Mouse (Mus musculus) stomach, embryonic 16.5 days (tissue): ENCODE measurements around the gene Pkp4. TPM values are rescaled to one million over a fixed set of nuclear protein-coding genes. Genes with fewer than 3 reads are reported as not detected.
"Not testable (repeated sequence)": the region's sequence is repeated elsewhere in the genome, so short reads cannot be mapped to it uniquely, and the experiment has no call there.

Source experiments
- ATAC-seq: fragments of 200-750 bp; cut with Nextera tagmentation; 2 replicates; pipeline ENCODE4 v1.8.0; 2017; ENCODE audit warnings: moderate number of reproducible peaks, moderate TSS enrichment; ENCODE audit not compliant: insufficient read depth, low FRiP score
- H3K27ac ChIP-seq: fragments of 300-500 bp; sonication (generic); 2 replicates; pipeline ENCODE4 v1.5.1; 2014; ENCODE audit warnings: low read length
- H3K27me3 ChIP-seq: fragments of 300-500 bp; sonication (generic); 2 replicates; pipeline ENCODE4 v1.6.1; 2014; ENCODE audit warnings: low read length, control low read depth, mixed read lengths; ENCODE audit not compliant: control insufficient read depth, insufficient read depth
- H3K36me3 ChIP-seq: fragments of 300-500 bp; sonication (generic); 2 replicates; pipeline ENCODE4 v1.6.1; 2014; ENCODE audit warnings: low read length; ENCODE audit not compliant: control insufficient read depth, insufficient read depth
- H3K4me1 ChIP-seq: fragments of 300-500 bp; sonication (generic); 2 replicates; pipeline ENCODE4 v1.6.1; 2014; ENCODE audit warnings: low read length, control low read depth, mixed read lengths; ENCODE audit not compliant: control insufficient read depth, insufficient read depth
- H3K4me2 ChIP-seq: fragments of 300-500 bp; sonication (generic); 2 replicates; pipeline ENCODE4 v1.6.1; 2014; ENCODE audit warnings: low read depth, low read length, mixed read lengths
- H3K4me3 ChIP-seq: fragments of 300-500 bp; sonication (generic); replicated peaks from 2 replicates; pipeline ENCODE4 v1.5.1; 2014; ENCODE audit warnings: mild to moderate bottlenecking, low read length
- H3K9ac ChIP-seq: fragments of 300-500 bp; sonication (generic); 2 replicates; pipeline ENCODE4 v1.6.1; 2014; ENCODE audit warnings: low read length
- H3K9me3 ChIP-seq: fragments of 300-500 bp; sonication (generic); replicated peaks from 2 replicates; pipeline ENCODE4 v1.6.1; 2016; ENCODE audit warnings: low read length, control low read depth; ENCODE audit not compliant: control insufficient read depth
- WGBS: fragments of 180-500 bp; shearing (Covaris S2); extraction: QIAGEN DNeasy Blood & Tissue Kit; methylation state at CpG from one replicate; pipeline ENCODE4 v1.1.7; 2014; 5-methylcytosine and 5-hydroxymethylcytosine counted together
- polyA plus RNA-seq: library from polyadenylated mRNA; unstranded; fragments of >200 nt; fragmentation: Nextera tagmentation; extraction: Ambion mirVana; gene quantifications from 2 replicates; pipeline ENCODE4 v1.2.1, GENCODE M21; 2015

Gene Pkp4
- polyA plus RNA-seq, 1 experiment from 2014 or later = 30.0 TPM

DNA sequence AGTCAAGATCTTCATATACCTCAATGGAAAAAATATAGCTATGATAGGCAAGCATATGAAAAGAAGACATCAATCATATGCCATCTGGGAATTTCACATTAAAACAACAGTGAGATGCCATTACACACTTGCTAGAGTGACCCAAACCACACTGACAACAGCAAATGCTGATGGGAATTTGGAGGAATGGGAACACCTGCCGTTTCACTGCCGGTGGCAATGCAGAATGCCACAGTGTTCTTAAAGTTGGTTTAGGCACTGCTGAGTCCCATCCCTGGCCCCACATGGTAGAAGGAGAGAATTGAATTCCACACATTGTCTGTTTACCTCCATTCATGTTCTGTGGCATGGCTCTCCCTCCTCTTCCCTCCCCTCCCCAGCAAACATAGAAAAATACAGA, 212.5 kb downstream of the Pkp4 start:
- no peak for ATAC-seq
- no peaks in the 10 kb centered on the region for H3K36me3 ChIP-seq
- 85% methylated on average over 2 of the region's 2 CpGs for WGBS
- no peak overlapping the region for H3K27ac ChIP-seq
- no peak overlapping the region for H3K9ac ChIP-seq
- H3K4me3 ChIP-seq = no peak overlapping the region
- H3K4me2 ChIP-seq = no peak overlapping the region
- 0 out of 2 replicates have a peak, but pooled peaks cover 4% of the 10 kb centered on the region for H3K9me3 ChIP-seq
- no peaks in the 10 kb centered on the region for H3K27me3 ChIP-seq
- H3K4me1 ChIP-seq = no peaks in the 10 kb centered on the region

DNA sequence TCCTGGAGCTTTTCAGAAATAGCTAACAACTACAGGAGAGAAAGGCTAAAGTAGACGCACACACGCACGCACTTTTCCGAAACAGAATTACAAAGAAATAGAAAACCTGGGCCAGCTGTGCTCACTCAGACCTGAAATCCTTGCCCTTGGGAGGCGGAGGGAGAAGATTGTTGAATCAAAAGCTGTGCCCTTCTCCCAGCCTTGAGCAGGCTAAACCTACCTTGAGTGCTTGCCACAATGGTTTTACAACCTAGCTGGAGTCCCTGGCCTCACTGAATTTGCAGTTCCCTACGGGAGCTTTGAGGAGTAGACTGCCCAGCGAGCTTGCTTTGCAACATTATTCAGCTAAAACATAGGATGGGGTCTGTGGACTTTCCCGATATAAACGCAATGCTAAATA, 217.4 kb downstream of the Pkp4 start:
- no peak overlapping the region for H3K9ac ChIP-seq
- no peaks in the 10 kb centered on the region for H3K27me3 ChIP-seq
- ATAC-seq = no peak
- WGBS = 80% methylated on average over 9 of the region's 9 CpGs
- H3K36me3 ChIP-seq = no peaks in the 10 kb centered on the region
- H3K4me1 ChIP-seq = no peaks in the 10 kb centered on the region
- no peaks in the 10 kb centered on the region for H3K9me3 ChIP-seq
- no peak overlapping the region for H3K4me2 ChIP-seq
- H3K4me3 ChIP-seq = no peak overlapping the region
- no peak overlapping the region for H3K27ac ChIP-seq

GRCm38 (mm10) chr2:59378861-59379260, 218.2 kb downstream of the Pkp4 start:
- H3K4me2 ChIP-seq, H3K27me3 ChIP-seq, ATAC-seq, H3K27ac ChIP-seq, H3K9ac ChIP-seq, H3K36me3 ChIP-seq, H3K9me3 ChIP-seq, H3K4me1 ChIP-seq, H3K4me3 ChIP-seq: not testable (repeated sequence)
- 97% methylated on average over 15 of the region's 17 CpGs for WGBS

DNA sequence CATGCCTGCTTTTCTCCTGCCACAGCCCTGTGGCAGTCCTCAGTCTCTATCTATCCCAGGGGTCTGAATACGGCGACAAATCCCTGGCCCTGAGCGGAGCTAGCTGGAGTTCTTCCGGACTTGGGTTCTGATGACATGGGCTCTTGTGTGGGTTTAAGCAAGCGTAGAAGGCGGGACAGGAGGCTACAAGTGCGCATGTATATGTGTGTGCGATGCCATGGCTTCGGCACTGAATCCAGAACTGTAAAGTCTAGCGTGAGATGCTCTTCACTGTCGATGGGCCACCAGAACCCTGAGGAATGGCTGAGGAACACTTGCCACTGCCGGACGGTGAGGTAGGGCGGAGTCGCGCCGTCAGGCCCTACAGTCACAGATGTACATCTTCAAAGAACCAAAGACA, 222.6 kb downstream of the Pkp4 start:
- Histone ChIP-seq H3K27me3 (no peaks in the 10 kb centered on the region), H3K4me2 (no peak overlapping the region)
- 94% methylated on average over 17 of the region's 17 CpGs for WGBS

DNA sequence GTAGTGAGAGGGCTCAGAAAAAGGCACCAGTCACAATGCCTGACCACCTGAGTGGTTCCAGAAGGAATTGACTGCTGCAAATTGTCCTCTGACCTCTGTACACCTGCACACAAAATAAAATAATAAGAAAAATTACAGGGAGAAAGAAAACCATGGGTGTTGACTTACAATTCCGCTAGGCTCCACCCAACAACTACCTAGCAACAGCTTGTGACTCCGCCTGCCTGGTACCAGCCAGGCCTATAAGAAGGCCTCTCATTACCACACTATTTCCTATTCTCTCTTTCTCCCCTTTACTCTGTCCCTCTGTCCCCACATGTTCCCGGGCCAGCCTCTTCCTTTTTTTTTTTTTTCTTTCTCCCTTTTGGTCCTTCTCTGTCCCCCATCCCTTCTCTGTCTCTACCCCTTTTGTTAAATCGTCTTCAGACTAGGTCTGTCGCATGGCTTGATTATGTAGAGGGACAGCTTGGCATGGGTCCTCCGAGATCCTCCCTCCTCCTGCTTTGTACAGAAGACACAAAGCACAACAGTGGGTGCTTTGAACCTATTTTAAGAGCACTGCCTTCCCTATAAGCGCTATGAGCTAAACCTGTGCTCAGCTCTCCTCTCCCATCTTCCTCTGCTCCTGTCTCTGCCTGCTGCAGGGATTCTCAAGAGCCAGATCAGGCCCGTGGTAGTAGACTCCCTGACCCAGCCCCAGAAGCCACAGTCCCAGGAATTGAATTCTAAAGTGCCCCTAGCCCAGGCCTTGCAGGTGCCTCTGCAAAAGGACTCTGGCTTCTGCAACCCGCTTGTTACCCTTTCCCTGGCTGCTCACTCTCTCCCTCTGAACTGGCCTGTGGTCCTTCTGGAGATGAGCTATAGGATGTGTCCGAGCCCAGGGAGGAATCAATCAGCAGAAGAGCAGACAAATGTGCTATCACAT, 223.5 kb downstream of the Pkp4 start:
- Histone ChIP-seq H3K36me3 (no peaks in the 10 kb centered on the region), H3K4me3 (no peak overlapping the region), H3K9ac (no peak overlapping the region), H3K4me2 (no peak overlapping the region), H3K27ac (no peak overlapping the region), H3K27me3 (no peaks in the 10 kb centered on the region), H3K4me1 (no peaks in the 10 kb centered on the region), H3K9me3 (no peaks in the 10 kb centered on the region)
- 83% methylated on average over 10 of the region's 10 CpGs for WGBS
- no peak for ATAC-seq

More for the DNA sequence above, 222.6 kb downstream of the Pkp4 start:
- no peak overlapping the region for H3K9ac ChIP-seq
- H3K4me1 ChIP-seq = no peaks in the 10 kb centered on the region
- H3K36me3 ChIP-seq = no peaks in the 10 kb centered on the region
- H3K4me3 ChIP-seq = no peak overlapping the region
- no peaks in the 10 kb centered on the region for H3K9me3 ChIP-seq
- ATAC-seq = no peak
- H3K27ac ChIP-seq = no peak overlapping the region

DNA sequence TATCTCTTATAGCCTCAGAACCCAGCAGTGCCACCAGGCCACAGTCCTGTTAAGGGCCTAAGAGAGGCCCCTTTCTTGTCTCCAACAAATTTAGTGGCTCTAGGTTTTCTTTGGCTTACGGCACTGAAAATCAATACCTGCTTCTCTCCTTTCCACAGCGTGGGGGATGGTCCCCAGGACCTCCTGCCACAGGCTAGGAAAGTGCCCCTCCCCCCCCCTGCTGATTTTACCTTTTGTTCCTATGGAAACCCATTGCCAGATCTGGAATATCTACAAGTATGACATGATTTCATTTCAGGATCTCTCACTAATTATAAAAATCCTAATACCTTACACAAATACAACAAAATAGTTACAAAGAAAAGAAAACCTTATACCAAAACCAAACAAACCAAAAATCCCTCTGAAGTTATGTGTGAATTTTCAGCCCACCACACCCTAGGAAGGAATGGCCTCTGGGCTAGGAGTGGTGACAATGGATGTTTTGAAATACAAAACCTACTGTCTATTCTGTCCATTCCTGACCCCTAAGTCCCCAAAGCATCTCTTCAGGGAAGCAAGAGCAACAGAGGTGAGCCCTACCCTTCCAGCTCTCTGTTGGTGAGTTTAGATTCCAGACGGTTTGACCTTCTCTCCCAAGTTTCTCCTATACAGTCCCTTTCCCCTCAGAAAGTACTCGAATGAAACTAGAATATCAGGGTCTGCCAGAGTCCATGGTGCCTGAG, 224.7 kb downstream of the Pkp4 start:
- Histone ChIP-seq H3K4me3 (no peak overlapping the region), H3K27me3 (no peaks in the 10 kb centered on the region), H3K9ac (no peak overlapping the region), H3K4me2 (no peak overlapping the region), H3K4me1 (no peaks in the 10 kb centered on the region), H3K36me3 (no peaks in the 10 kb centered on the region), H3K9me3 (no peaks in the 10 kb centered on the region), H3K27ac (no peak overlapping the region)
- no peak for ATAC-seq
- WGBS = 51% methylated on average over 4 of the region's 4 CpGs

- Histone ChIP-seq H3K27me3 (no peaks in the 10 kb centered on the region), H3K9me3 (no peaks in the 10 kb centered on the region), H3K36me3 (no peaks in the 10 kb centered on the region), H3K4me2 (no peak overlapping the region), H3K4me1 (no peaks in the 10 kb centered on the region), H3K27ac (no peak overlapping the region), H3K9ac (no peak overlapping the region), H3K4me3 (no peak overlapping the region)
- no peak for ATAC-seq
- 81% methylated on average over 5 of the region's 5 CpGs for WGBS
Observed at GRCm38 (mm10) chr2:59389971-59390370, 229.3 kb downstream of the Pkp4 start.

GRCm38 (mm10) chr2:59393177-59393576, 232.5 kb downstream of the Pkp4 start:
- Histone ChIP-seq H3K36me3 (no peaks in the 10 kb centered on the region), H3K4me2 (no peak overlapping the region), H3K27ac (no peak overlapping the region), H3K9me3 (no peaks in the 10 kb centered on the region), H3K27me3 (no peaks in the 10 kb centered on the region), H3K4me3 (no peak overlapping the region), H3K9ac (no peak overlapping the region), H3K4me1 (no peaks in the 10 kb centered on the region)
- no peak for ATAC-seq
- 74% methylated on average over 1 of the region's 1 CpGs for WGBS

- H3K4me1 ChIP-seq = no peaks in the 10 kb centered on the region
- WGBS = 94% methylated on average over 4 of the region's 4 CpGs
Observed at GRCm38 (mm10) chr2:59394651-59395050, 234.0 kb downstream of the Pkp4 start.

More at GRCm38 (mm10) chr2:59394651-59395050, 234.0 kb downstream of the Pkp4 start:
- H3K4me2 ChIP-seq = no peak overlapping the region
- no peaks in the 10 kb centered on the region for H3K36me3 ChIP-seq
- no peak overlapping the region for H3K4me3 ChIP-seq
- no peaks in the 10 kb centered on the region for H3K27me3 ChIP-seq
- no peaks in the 10 kb centered on the region for H3K9me3 ChIP-seq
- no peak overlapping the region for H3K27ac ChIP-seq
- ATAC-seq = no peak
- H3K9ac ChIP-seq = no peak overlapping the region
